Mouse (Mus musculus) heart, adult 2 months (tissue): ENCODE results near the gene Gng3. TPM values are rescaled to one million over a fixed set of nuclear protein-coding genes. Genes with fewer than 3 reads are reported as not detected.

Experiments
- DNase-seq, 2 experiments: peaks; one replicate each; pipeline ENCODE4 v3.0.0; 2021
- H3K27ac ChIP-seq: fragments of 200-600 bp; 2 replicates; pipeline ENCODE4 v1.8.1; 2022
- H3K27me3 ChIP-seq: fragments of 200-500 bp; 2 replicates; pipeline ENCODE4 v1.6.1; 2012; ENCODE audit warnings: mild to moderate bottlenecking, low read length, inconsistent platforms, mixed read lengths; ENCODE audit not compliant: control insufficient read depth, insufficient read depth
- H3K36me3 ChIP-seq: fragments of 200-500 bp; 2 replicates; pipeline ENCODE4 v1.6.1; 2012; ENCODE audit warnings: low read length, inconsistent platforms; ENCODE audit not compliant: control insufficient read depth, insufficient read depth
- H3K4me1 ChIP-seq: fragments of 200-500 bp; 2 replicates; pipeline ENCODE4 v1.6.1; 2011; ENCODE audit warnings: low read length; ENCODE audit not compliant: control insufficient read depth, insufficient read depth
- H3K4me3 ChIP-seq: fragments of 200-600 bp; 2 replicates; pipeline ENCODE4 v1.8.1; 2022
- H3K79me2 ChIP-seq: fragments of 200-500 bp; replicated peaks from 2 replicates; pipeline ENCODE4 v1.6.1; 2012; ENCODE audit warnings: mild to moderate bottlenecking, inconsistent platforms, low read length, moderate library complexity, mixed read lengths; ENCODE audit not compliant: control insufficient read depth, insufficient read depth
- H3K9ac ChIP-seq: fragments of 200-500 bp; 2 replicates; pipeline ENCODE4 v1.6.1; 2012; ENCODE audit warnings: low read depth, mild to moderate bottlenecking, control low read depth, inconsistent platforms, low read length, mixed read lengths
- CTCF ChIP-seq: fragments of 200-600 bp; IDR thresholded peaks from 2 replicates; pipeline ENCODE4 v1.8.1; 2022; ENCODE audit warnings: antibody characterized with exemption, mild to moderate bottlenecking, moderate library complexity
- EP300 ChIP-seq: fragments of 200-500 bp; IDR thresholded peaks from 2 replicates; pipeline ENCODE4 v1.6.1; 2011; ENCODE audit warnings: low read depth, low read length, control low read depth; ENCODE audit not compliant: insufficient read depth
- POLR2A ChIP-seq: fragments of 200-500 bp; IDR thresholded peaks from 2 replicates; pipeline ENCODE4 v1.6.1; 2011; ENCODE audit warnings: mild to moderate bottlenecking, low read depth, low read length, control low read depth; ENCODE audit not compliant: insufficient read depth
- WGBS: fragments of 180-500 bp; shearing (Covaris S2); methylation state at CpG from one replicate; pipeline ENCODE4 v1.1.7; 2018; 5-methylcytosine and 5-hydroxymethylcytosine counted together
- intact Hi-C: fragments of 180-260 bp; cut with DNase I; formaldehyde crosslinking; loops from one replicate; pipeline ENCODE4 v1.15.1; 2025
- polyA plus RNA-seq: library from polyadenylated mRNA; depleted of rRNA; stranded (reverse); fragments of >200 nt; gene quantifications from 2 replicates; pipeline ENCODE4 v1.2.3, GENCODE M21; 2012
- total RNA-seq, 2 experiments: library from RNA; stranded (reverse); gene quantifications; 2 replicates each; pipeline ENCODE4 v1.2.3; 2021

The Gng3 gene
- total and polyA plus RNA-seq, 3 experiments, result 0.35 TPM; not detected in 2

- H3K27me3 ChIP-seq, result no peaks in the 10 kb centered on the region
- 87% methylated on average over 11 of the region's 11 CpGs for WGBS
- H3K4me1 ChIP-seq, result no peaks in the 10 kb centered on the region; the same call in 1 of the 2 replicates
- DNase-seq, result no peak
- H3K9ac ChIP-seq, result no peak overlapping the region
- no peaks in the 10 kb centered on the region for H3K36me3 ChIP-seq
- TF ChIP-seq CTCF, result no peak
- no peak for TF ChIP-seq POLR2A
- no peak for TF ChIP-seq EP300
- H3K27ac ChIP-seq, result no peak overlapping the region
- intact Hi-C loops, result loop anchor here (2.0 to 5.0 kb wide), 2 partner anchors 15 to 82 kb away; partner anchors contain the start of genes Slc3a2 and Ttc9c
- no peak overlapping the region for H3K4me3 ChIP-seq
- 0 out of 2 replicates have a peak, but pooled peaks cover 1% of the 10 kb centered on the region for H3K79me2 ChIP-seq
These were observed 34.9 kb downstream of the Gng3 start for GRCm38 (mm10) chr19:8803879-8804660.

GRCm38 (mm10) chr19:8803204-8803780 is 35.7 kb downstream of the Gng3 start:
- Histone ChIP-seq H3K27me3 (no peaks in the 10 kb centered on the region), H3K4me3 (no peak overlapping the region), H3K4me1 (no peaks in the 10 kb centered on the region; the same call in 1 of the 2 replicates), H3K27ac (no peak overlapping the region; the same call in 1 of the 2 replicates), H3K9ac (no peak overlapping the region), H3K79me2 (0 out of 2 replicates have a peak, but pooled peaks cover 1% of the 10 kb centered on the region), H3K36me3 (no peaks in the 10 kb centered on the region)
- TF ChIP-seq EP300 (no peak), POLR2A (no peak), CTCF (no peak)
- no peak for DNase-seq
- intact Hi-C loops, result loop anchor here (2.0 to 5.0 kb wide), 2 partner anchors 16 to 81 kb away; partner anchors contain the start of genes Slc3a2 and Ttc9c
- 82% methylated on average over 9 of the region's 9 CpGs for WGBS

GRCm38 (mm10) chr19:8802130-8802821 is 36.7 kb downstream of the Gng3 start, which contains the start of gene Zbtb3:
Gene Zbtb3 (plus strand): TSS chr19:8802555.
- peak; percentile 88 to 96 for DNase-seq
- intact Hi-C loops, result loop anchor here (2.0 to 5.0 kb wide), 2 partner anchors 17 to 80 kb away; partner anchors contain the start of genes Slc3a2 and Ttc9c
- Histone ChIP-seq H3K27me3 (no peaks in the 10 kb centered on the region), H3K27ac (peak within 1 kb of the TSS; percentile 83), H3K4me3 (peak within 1 kb of the TSS; percentile 85), H3K9ac (peak within 1 kb of the TSS; percentile 60), H3K79me2 (0 out of 2 replicates have a peak, but pooled peaks cover 1% of the 10 kb centered on the region), H3K4me1 (no peaks in the 10 kb centered on the region; the same call in none of the 2 replicates), H3K36me3 (no peaks in the 10 kb centered on the region; the same call in 1 of the 2 replicates)
- 1% methylated on average over 30 of the region's 30 CpGs for WGBS
- TF ChIP-seq EP300 (no peak; the same call in 1 of the 2 replicates), POLR2A (peak; percentile 94), CTCF (no peak)

- no peak overlapping the region for H3K9ac ChIP-seq
- H3K79me2 ChIP-seq, result 0 out of 2 replicates have a peak, but pooled peaks cover under 1% of the 10 kb centered on the region
- no peaks in the 10 kb centered on the region; the same call in none of the 2 replicates for H3K4me1 ChIP-seq
- H3K36me3 ChIP-seq, result peaks cover 3% of the 10 kb centered on the region; the same call in 1 of the 2 replicates
- no peak for TF ChIP-seq EP300
- TF ChIP-seq CTCF, result peak; percentile 11; the same call in 1 of the 2 replicates
- DNase-seq, result no peak
- no peaks in the 10 kb centered on the region for H3K27me3 ChIP-seq
- H3K4me3 ChIP-seq, result peak overlapping the region; percentile 83; the same call in 1 of the 2 replicates
- peak overlapping the region; percentile 81 for H3K27ac ChIP-seq
- intact Hi-C loops, result loop anchor here (2.0 kb wide), 2 partner anchors 24 to 72 kb away; partner anchors contain the start of genes Tmem179b and Ubxn1
These were observed 40.1 kb downstream of the Gng3 start for GRCm38 (mm10) chr19:8798947-8799315.

GRCm38 (mm10) chr19:8798264-8798946 is 40.6 kb downstream of the Gng3 start, which contains the start of gene Polr2g:
Gene Polr2g (minus strand): TSS chr19:8798577.
- 1% methylated on average over 25 of the region's 25 CpGs for WGBS

More at GRCm38 (mm10) chr19:8798264-8798946, 40.6 kb downstream of the Gng3 start, which contains the start of gene Polr2g:
- peak; percentile 90 to 93 for DNase-seq
- Histone ChIP-seq H3K79me2 (no peaks in the 10 kb centered on the region), H3K4me1 (no peaks in the 10 kb centered on the region; the same call in none of the 2 replicates), H3K4me3 (peak within 1 kb of the TSS; percentile 83), H3K27ac (peak within 1 kb of the TSS; percentile 81), H3K9ac (peak within 1 kb of the TSS; percentile 80), H3K36me3 (peaks cover 3% of the 10 kb centered on the region; the same call in 1 of the 2 replicates), H3K27me3 (no peaks in the 10 kb centered on the region)
- TF ChIP-seq POLR2A (peak; percentile 92), EP300 (0 out of 2 replicates have a peak, but pooled peaks have one; percentile 59), CTCF (no peak)
- intact Hi-C loops, result loop anchor here (2.0 kb wide), 2 partner anchors 24 to 72 kb away; partner anchors contain the start of genes Tmem179b and Ubxn1
